Mouse (Mus musculus) CH12.LX (cell line): ENCODE measurements at regions not wholly inside any gene's neighbourhood (a gene's known extent, or its start where the extent isn't known, plus 50 kb on each side); places are given as distances from the start of the nearest gene placed in this dataset.

Experiments used
- DNase-seq: peaks from one replicate; pipeline ENCODE4 v3.0.0-alpha.2; 2013; ENCODE audit errors: extremely low read depth
- H3K27ac ChIP-seq: 2 replicates; pipeline ENCODE4 v1.5.1; 2012; ENCODE audit warnings: low read depth, mild to moderate bottlenecking, control low read depth, moderate library complexity; ENCODE audit not compliant: insufficient read depth
- H3K27me3 ChIP-seq: replicated peaks from 2 replicates; pipeline ENCODE3; 2012; ENCODE audit warnings: inconsistent platforms
- H3K36me3 ChIP-seq, 2 experiments: replicated peaks in 1 of 2; 2 replicates each; pipeline versions ENCODE3 to v1.6.1; 2012; ENCODE audit warnings: inconsistent platforms in 1 of 2, low read length in 1 of 2, mild to moderate bottlenecking in 1 of 2, mixed read lengths in 1 of 2, moderate library complexity in 1 of 2; ENCODE audit not compliant: control insufficient read depth in 1 of 2, insufficient read depth in 1 of 2
- H3K4me1 ChIP-seq, 2 experiments: 2 replicates each; pipeline ENCODE4 v1.6.1; 2012; ENCODE audit warnings: inconsistent platforms in 1 of 2, moderate library complexity in 1 of 2; ENCODE audit not compliant: insufficient read depth in 2 of 2, control insufficient read depth in 1 of 2
- H3K4me2 ChIP-seq: 2 replicates; pipeline ENCODE4 v1.6.1; 2012; ENCODE audit warnings: low read depth, mild to moderate bottlenecking, control low read depth; ENCODE audit not compliant: poor library complexity, insufficient read depth, severe bottlenecking
- H3K4me3 ChIP-seq, 3 experiments: fragments of 150-350 bp in 1 of 3; sonication (generic) in 1 of 3; replicated peaks in 1 of 3; 2 replicates each; pipeline versions ENCODE3 to v1.5.1; 2011 to 2012; ENCODE audit warnings: low read depth in 2 of 3, low read length in 2 of 3, mild to moderate bottlenecking in 2 of 3, moderate library complexity in 2 of 3, control low read depth in 1 of 3, improper control_type of control experiment in 1 of 3, inconsistent platforms in 1 of 3, mixed read lengths in 1 of 3; ENCODE audit not compliant: poor library complexity in 1 of 3
- H3K79me2 ChIP-seq: replicated peaks from 2 replicates; pipeline ENCODE4 v1.6.1; 2012; ENCODE audit warnings: mild to moderate bottlenecking, moderate library complexity; ENCODE audit not compliant: control insufficient read depth, poor library complexity, insufficient read depth, severe bottlenecking; ENCODE audit errors: extremely low read depth
- H3K9ac ChIP-seq: 2 replicates; pipeline ENCODE4 v1.6.1; 2012; ENCODE audit warnings: low read depth, mild to moderate bottlenecking, control low read depth, moderate library complexity; ENCODE audit not compliant: insufficient read depth
- H3K9me3 ChIP-seq: replicated peaks from 2 replicates; pipeline ENCODE3; 2012; ENCODE audit warnings: low read length, inconsistent platforms, mixed read lengths
- BHLHE40 ChIP-seq: IDR thresholded peaks from 2 replicates; pipeline ENCODE4 v1.6.1; 2011; ENCODE audit warnings: mild to moderate bottlenecking, low read depth, low read length, improper control_type of control experiment
- CHD2 ChIP-seq: IDR thresholded peaks from 2 replicates; pipeline ENCODE4 v1.6.1; 2011; ENCODE audit warnings: low read length, improper control_type of control experiment
- CTCF ChIP-seq, 2 experiments: IDR thresholded peaks in 1 of 2; conservative IDR thresholded peaks in 1 of 2; 2 replicates each; pipeline ENCODE4 v1.5.1; 2011 to 2012; ENCODE audit warnings: low read depth in 2 of 2, low read length in 2 of 2, improper control_type of control experiment in 1 of 2, inconsistent platforms in 1 of 2, mild to moderate bottlenecking in 1 of 2, moderate library complexity in 1 of 2
- E2F4 ChIP-seq: IDR thresholded peaks from 2 replicates; pipeline ENCODE4 v1.6.1; 2011; ENCODE audit warnings: low read depth, low read length, improper control_type of control experiment; ENCODE audit not compliant: insufficient replicate concordance
- EP300 ChIP-seq: IDR thresholded peaks from 2 replicates; pipeline ENCODE4 v1.6.1; 2011; ENCODE audit warnings: low read length, improper control_type of control experiment
- HCFC1 ChIP-seq: IDR thresholded peaks from 2 replicates; pipeline ENCODE4 v1.6.1; 2012; ENCODE audit warnings: low read depth, mild to moderate bottlenecking, inconsistent platforms, low read length, improper control_type of control experiment
- JUN ChIP-seq: IDR thresholded peaks from 2 replicates; pipeline ENCODE4 v1.6.1; 2011; ENCODE audit warnings: low read depth, mild to moderate bottlenecking, low read length, improper control_type of control experiment, moderate library complexity; ENCODE audit not compliant: insufficient read depth
- MAX ChIP-seq: IDR thresholded peaks from 2 replicates; pipeline ENCODE4 v1.6.1; 2011; ENCODE audit warnings: low read length, improper control_type of control experiment
- MAZ ChIP-seq: IDR thresholded peaks from 2 replicates; pipeline ENCODE4 v1.6.1; 2012; ENCODE audit warnings: low read depth, mild to moderate bottlenecking, inconsistent platforms, low read length, improper control_type of control experiment, moderate library complexity
- MXI1 ChIP-seq: IDR thresholded peaks from 2 replicates; pipeline ENCODE4 v1.6.1; 2011; ENCODE audit warnings: mild to moderate bottlenecking, low read depth, low read length, improper control_type of control experiment
- NELFE ChIP-seq: IDR thresholded peaks from 2 replicates; pipeline ENCODE4 v1.6.1; 2011; ENCODE audit warnings: low read depth, low read length, improper control_type of control experiment
- NRF1 ChIP-seq: IDR thresholded peaks from 2 replicates; pipeline ENCODE4 v1.6.1; 2014; ENCODE audit warnings: low read depth, mild to moderate bottlenecking, inconsistent platforms, low read length, improper control_type of control experiment, moderate library complexity
- PAX5 ChIP-seq: IDR thresholded peaks from 2 replicates; pipeline ENCODE4 v1.6.1; 2012; ENCODE audit warnings: low read length, inconsistent platforms, mixed read lengths
- POLR2A ChIP-seq: IDR thresholded peaks from 2 replicates; pipeline ENCODE4 v1.6.1; 2011; ENCODE audit warnings: low read depth, mild to moderate bottlenecking, improper control_type of control experiment, low read length
- RCOR1 ChIP-seq: conservative IDR thresholded peaks from 2 replicates; pipeline ENCODE4 v1.6.1; 2012; ENCODE audit warnings: low read depth, mild to moderate bottlenecking, inconsistent platforms, low read length, improper control_type of control experiment
- SMC3 ChIP-seq: IDR thresholded peaks from 2 replicates; pipeline ENCODE4 v1.6.1; 2011; ENCODE audit warnings: low read depth, low read length, improper control_type of control experiment
- TBP ChIP-seq: conservative IDR thresholded peaks from 2 replicates; pipeline ENCODE4 v1.6.1; 2011; ENCODE audit warnings: low read depth, low read length, improper control_type of control experiment
- UBTF ChIP-seq: IDR thresholded peaks from 2 replicates; pipeline ENCODE4 v1.6.1; 2012; ENCODE audit warnings: low read depth, mild to moderate bottlenecking, inconsistent platforms, low read length, improper control_type of control experiment, moderate library complexity
- USF1 ChIP-seq: IDR thresholded peaks from 2 replicates; pipeline ENCODE4 v1.6.1; 2014; ENCODE audit warnings: low read depth, mild to moderate bottlenecking, inconsistent platforms, low read length, improper control_type of control experiment
- USF2 ChIP-seq: conservative IDR thresholded peaks from 2 replicates; pipeline ENCODE4 v1.6.1; 2011; ENCODE audit warnings: low read depth, low read length, improper control_type of control experiment
- ZMIZ1 ChIP-seq: IDR thresholded peaks from 2 replicates; pipeline ENCODE4 v1.6.1; 2012; ENCODE audit warnings: low read depth, mild to moderate bottlenecking, inconsistent platforms, low read length, improper control_type of control experiment
- ZNF384 ChIP-seq: IDR thresholded peaks from 2 replicates; pipeline ENCODE4 v1.6.1; 2012; ENCODE audit warnings: low read depth, low read length, improper control_type of control experiment, inconsistent platforms
- dilution Hi-C: fragments of 300-500 bp; cut with MboI; formaldehyde crosslinking; loops from 2 replicates; pipeline ENCODE4 v1.14.3; 2020; ENCODE audit warnings: low sequenced_read_pairs; ENCODE audit not compliant: extremely low pct_unique_long_range_greater_than_20kb, extremely low pct_ligation_motif_present
- in situ Hi-C: fragments of 300-500 bp; cut with MboI; formaldehyde crosslinking; loops from 3 replicates; pipeline ENCODE4 v1.14.3; 2019; ENCODE audit warnings: low sequenced_read_pairs, low pct_ligation_motif_present, low pct_unique_long_range_greater_than_20kb, mixed read lengths

- H3K9me3 ChIP-seq: no peaks in the 10 kb centered on the region
- TF ChIP-seq PAX5: no peak
- no peak for TF ChIP-seq HCFC1
- no peak for TF ChIP-seq BHLHE40
- no peak for TF ChIP-seq RCOR1
- no peak for TF ChIP-seq UBTF
- TF ChIP-seq USF1: no peak
- no peak for TF ChIP-seq EP300
- TF ChIP-seq ZNF384: no peak
- no peak for TF ChIP-seq CHD2
- no peak for TF ChIP-seq ZMIZ1
- TF ChIP-seq MXI1: no peak
- no peak for TF ChIP-seq USF2
- TF ChIP-seq, all 38 proteins: peak for 0
- no peaks in the 10 kb centered on the region for H3K4me1 ChIP-seq
- H3K27me3 ChIP-seq: no peaks in the 10 kb centered on the region
- no peak overlapping the region for H3K9ac ChIP-seq
- dilution Hi-C loops (no loop called here), in situ Hi-C loops (no loop called here)
- H3K36me3 ChIP-seq: no peaks in the 10 kb centered on the region
- no peaks in the 10 kb centered on the region for H3K79me2 ChIP-seq
- no peak overlapping the region for H3K27ac ChIP-seq
- no peak for DNase-seq
- H3K4me3 ChIP-seq: no peak overlapping the region
- no peak overlapping the region for H3K4me2 ChIP-seq
These were observed 223.7 kb upstream of the Pik3r1 start for GRCm38 (mm10) chr13:101991729-101992128.

DNA sequence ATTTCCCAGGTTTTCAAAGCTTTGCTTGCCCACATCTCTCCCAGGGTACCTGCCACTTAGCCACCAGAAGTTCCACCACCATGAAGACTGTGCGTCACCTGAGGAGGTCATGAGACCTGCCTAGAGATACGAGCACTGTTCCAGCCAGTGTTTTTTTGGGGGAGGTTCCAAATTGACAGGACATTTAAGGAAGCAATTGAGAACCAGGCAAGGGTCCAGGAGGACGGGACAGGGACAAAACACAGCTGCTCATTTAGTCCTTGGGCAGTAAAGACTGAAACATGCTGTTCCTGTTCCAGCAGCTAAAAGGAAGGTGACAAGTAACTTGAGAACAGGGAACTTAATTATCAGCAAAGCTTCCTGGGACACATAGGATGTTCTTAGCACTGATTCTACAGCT is 226.8 kb upstream of the Pik3r1 start:
- dilution Hi-C loops: no loop called here
- Histone ChIP-seq H3K4me2 (no peak overlapping the region), H3K4me1 (no peaks in the 10 kb centered on the region), H3K9me3 (no peaks in the 10 kb centered on the region), H3K27me3 (no peaks in the 10 kb centered on the region), H3K9ac (no peak overlapping the region), H3K36me3 (no peaks in the 10 kb centered on the region), H3K4me3 (no peak overlapping the region), H3K27ac (no peak overlapping the region), H3K79me2 (no peaks in the 10 kb centered on the region)
- DNase-seq: no peak
- TF ChIP-seq TBP (no peak), NELFE (no peak), CTCF (conservative IDR thresholded peaks at IDR 0.05 in 1 of 2, IDR thresholded peaks at IDR 0.05 in 1 of 2; ENCODE audit: low read depth in 2 of 2, low read length in 2 of 2) (no peak), CHD2 (no peak), RCOR1 (no peak), ZNF384 (no peak), EP300 (no peak), E2F4 (no peak), JUN (no peak), HCFC1 (no peak), SMC3 (no peak), MAX (no peak), POLR2A (no peak), NRF1 (no peak), MXI1 (no peak), ZMIZ1 (no peak), MAZ (no peak)
- in situ Hi-C loops: no loop called here
